Mouse (Mus musculus): ENCODE data around the gene Dnajc6. TPM values are rescaled to one million over a fixed set of nuclear protein-coding genes. Genes with fewer than 3 reads are reported as not detected.
A peak's percentile ranks its signal among the peaks of the same experiment; 100 is the strongest.

Gene Dnajc6
- total and polyA plus RNA-seq, 3 experiments, result 0.29 to 0.41 (median 0.35) TPM

DNA sequence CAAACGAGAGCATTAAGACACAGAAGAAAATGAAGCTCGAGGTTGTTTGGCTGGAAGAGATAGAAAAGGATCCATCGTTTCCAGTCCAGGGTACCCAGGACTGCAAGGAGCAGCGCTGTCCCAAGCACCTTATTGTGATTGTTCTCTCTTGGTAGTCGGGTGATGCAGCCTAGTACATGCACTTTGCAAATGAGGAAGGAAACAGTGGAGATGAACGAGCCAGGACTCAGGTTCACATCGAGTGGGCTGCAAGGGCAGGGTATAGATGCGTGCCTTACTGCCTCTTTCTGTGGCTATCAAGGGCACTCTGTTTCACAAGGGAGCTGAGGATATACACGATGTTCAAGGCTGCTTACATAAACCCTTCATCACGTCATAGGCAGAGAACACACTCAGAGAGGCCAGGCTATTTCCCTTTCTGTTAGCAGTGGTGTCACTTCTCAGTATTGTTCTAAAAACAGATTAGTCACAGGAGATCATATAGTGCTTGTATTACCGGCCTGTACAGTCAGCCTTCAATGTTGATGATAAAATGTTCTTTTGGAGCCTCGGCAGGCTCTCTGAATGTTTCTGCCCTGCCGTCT, 189.9 kb downstream of the Dnajc6 start:
- H3K27ac ChIP-seq, result no peak overlapping the region

GRCm38 (mm10) chr4:101689241-101689640, 192.8 kb downstream of the Dnajc6 start:
- Histone ChIP-seq H3K9ac (ENCODE audit: low read depth, low read length) (no peak overlapping the region), H3K4me3 (no peak overlapping the region), H3K4me1 (ENCODE audit: control insufficient read depth, insufficient read depth, low read length) (peaks cover 3% of the 10 kb centered on the region), H3K27me3 (ENCODE audit: control insufficient read depth, insufficient read depth, low read length) (no peaks in the 10 kb centered on the region), H3K79me2 (replicated peaks; ENCODE audit: control insufficient read depth, insufficient read depth, low read length) (no peaks in the 10 kb centered on the region), H3K27ac (peak overlapping the region; percentile 71), H3K36me3 (ENCODE audit: control insufficient read depth, insufficient read depth, low read length) (peaks cover 4% of the 10 kb centered on the region)
- intact Hi-C loops (cut with DNase I), result loop anchor here (5.0 kb wide), 2 partner anchors 33 to 37 kb away; no protein-coding TSS in a partner anchor
- 38% methylated on average over 4 of the region's 4 CpGs for WGBS
- DNase-seq, result no peak
- TF ChIP-seq POLR2A (IDR thresholded peaks at IDR 0.05; ENCODE audit: insufficient read depth, low read depth, low read length) (no peak), EP300 (IDR thresholded peaks at IDR 0.05; ENCODE audit: insufficient read depth, low read depth, low read length) (no peak), CTCF (IDR thresholded peaks at IDR 0.05) (no peak)

More for the DNA sequence above, 189.9 kb downstream of the Dnajc6 start:
- WGBS, result 55% methylated on average over 13 of the region's 13 CpGs
- DNase-seq, result no peak
- Histone ChIP-seq H3K9ac (ENCODE audit: low read depth, low read length) (no peak overlapping the region), H3K36me3 (ENCODE audit: control insufficient read depth, insufficient read depth, low read length) (peaks cover 4% of the 10 kb centered on the region), H3K4me3 (no peak overlapping the region), H3K4me1 (ENCODE audit: control insufficient read depth, insufficient read depth, low read length) (peaks cover 4% of the 10 kb centered on the region), H3K79me2 (replicated peaks; ENCODE audit: control insufficient read depth, insufficient read depth, low read length) (no peaks in the 10 kb centered on the region), H3K27me3 (ENCODE audit: control insufficient read depth, insufficient read depth, low read length) (no peaks in the 10 kb centered on the region)
- intact Hi-C loops (cut with DNase I), result loop anchor here (5.0 kb wide), 2 partner anchors 34 to 36 kb away; no protein-coding TSS in a partner anchor
- no peak for TF ChIP-seq POLR2A (IDR thresholded peaks at IDR 0.05; ENCODE audit: insufficient read depth, low read depth, low read length)
- TF ChIP-seq EP300 (IDR thresholded peaks at IDR 0.05; ENCODE audit: insufficient read depth, low read depth, low read length), result no peak
- TF ChIP-seq CTCF (IDR thresholded peaks at IDR 0.05), result no peak

GRCm38 (mm10) chr4:101689645-101690044, 193.2 kb downstream of the Dnajc6 start:
- Histone ChIP-seq H3K36me3 (ENCODE audit: control insufficient read depth, insufficient read depth, low read length) (peaks cover 4% of the 10 kb centered on the region), H3K27me3 (ENCODE audit: control insufficient read depth, insufficient read depth, low read length) (no peaks in the 10 kb centered on the region), H3K4me3 (no peak overlapping the region), H3K9ac (ENCODE audit: low read depth, low read length) (no peak overlapping the region), H3K4me1 (ENCODE audit: control insufficient read depth, insufficient read depth, low read length) (peaks cover 3% of the 10 kb centered on the region), H3K79me2 (replicated peaks; ENCODE audit: control insufficient read depth, insufficient read depth, low read length) (no peaks in the 10 kb centered on the region), H3K27ac (peak overlapping the region; percentile 71)
- WGBS, result 44% methylated on average over 5 of the region's 5 CpGs
- TF ChIP-seq EP300 (IDR thresholded peaks at IDR 0.05; ENCODE audit: insufficient read depth, low read depth, low read length) (no peak), POLR2A (IDR thresholded peaks at IDR 0.05; ENCODE audit: insufficient read depth, low read depth, low read length) (no peak), CTCF (IDR thresholded peaks at IDR 0.05) (no peak)
- no peak for DNase-seq
- intact Hi-C loops (cut with DNase I), result loop anchor here (5.0 kb wide), 3 partner anchors 33 to 43 kb away; no protein-coding TSS in a partner anchor

Other genes starting within 250 kb of the Dnajc6 start
- 10 to 100 TPM; 86.7 to 95.4 TPM for gene Jak1, start 231.4 kb upstream of the Dnajc6 start, total RNA-seq (2021)
- 30.9 and 53.7 TPM in 2 replicates for gene Jak1, start 231.4 kb upstream of the Dnajc6 start, polyA plus RNA-seq (2012; rRNA removed)
- 10 to 100 TPM; 31.8 to 32.0 TPM for gene Ak4, start 77.4 kb upstream of the Dnajc6 start, total RNA-seq (2021)
- 11.1 and 31.3 TPM in 2 replicates for gene Ak4, start 77.4 kb upstream of the Dnajc6 start, polyA plus RNA-seq (2012; rRNA removed)
- gene Leprot, start 151.1 kb downstream of the Dnajc6 start, total RNA-seq (2021), result 10 to 100 TPM; 24.2 to 30.2 TPM
- 37.9 and 59.2 TPM in 2 replicates for gene Leprot, start 151.1 kb downstream of the Dnajc6 start, polyA plus RNA-seq (2012; rRNA removed)
- 1 to 10 TPM; 3.2 to 3.9 TPM for gene Lepr, start 220.8 kb downstream of the Dnajc6 start, total RNA-seq (2021)
- gene Lepr, start 220.8 kb downstream of the Dnajc6 start, polyA plus RNA-seq (2012; rRNA removed), result 0.80 and 2.0 TPM in 2 replicates